Mouse (Mus musculus) intestine, postnatal 0 days (tissue): Measurements from ENCODE around the gene Fbh1. TPM values are rescaled to one million over a fixed set of nuclear protein-coding genes. Genes with fewer than 3 reads are reported as not detected.
A peak's percentile ranks its signal among the peaks of the same experiment; 100 is the strongest.

Experiments used
- ATAC-seq: fragments of 200-750 bp; cut with Nextera tagmentation; 2 replicates; pipeline ENCODE4 v1.8.0; 2017; ENCODE audit warnings: mild to moderate bottlenecking, moderate TSS enrichment, moderate library complexity
- H3K27ac ChIP-seq: fragments of 300-500 bp; sonication (generic); 2 replicates; pipeline ENCODE4 v1.5.1; 2014; ENCODE audit warnings: mild to moderate bottlenecking, low read depth, low read length, moderate library complexity
- H3K27me3 ChIP-seq: fragments of 300-500 bp; sonication (generic); replicated peaks from 2 replicates; pipeline ENCODE4 v1.6.1; 2014; ENCODE audit warnings: low read length, mixed read lengths; ENCODE audit not compliant: control insufficient read depth, insufficient read depth
- H3K36me3 ChIP-seq: fragments of 300-500 bp; sonication (generic); 2 replicates; pipeline ENCODE4 v1.6.1; 2014; ENCODE audit warnings: mild to moderate bottlenecking, moderate library complexity; ENCODE audit not compliant: control insufficient read depth, insufficient read depth
- H3K4me1 ChIP-seq: fragments of 300-500 bp; sonication (generic); replicated peaks from 2 replicates; pipeline ENCODE4 v1.6.1; 2014; ENCODE audit warnings: antibody characterized with exemption, low read length, mixed read lengths; ENCODE audit not compliant: control insufficient read depth, insufficient read depth
- H3K4me2 ChIP-seq: fragments of 300-500 bp; sonication (generic); replicated peaks from 2 replicates; pipeline ENCODE4 v1.6.1; 2014; ENCODE audit warnings: low read depth, mild to moderate bottlenecking, moderate library complexity
- H3K4me3 ChIP-seq: fragments of 300-500 bp; sonication (generic); 2 replicates; pipeline ENCODE4 v1.5.1; 2014; ENCODE audit warnings: low read depth, low read length
- H3K9ac ChIP-seq: fragments of 300-500 bp; sonication (generic); 2 replicates; pipeline ENCODE4 v1.6.1; 2014; ENCODE audit warnings: mild to moderate bottlenecking, low read depth, low read length
- H3K9me3 ChIP-seq: fragments of 300-500 bp; sonication (generic); 2 replicates; pipeline ENCODE4 v1.6.1; 2016; ENCODE audit warnings: mixed run types; ENCODE audit not compliant: control insufficient read depth
- CTCF ChIP-seq: sonication (generic); IDR thresholded peaks from 2 replicates; pipeline ENCODE4 v1.5.1; 2016; ENCODE audit warnings: low read depth, mild to moderate bottlenecking, control low read depth, antibody characterized with exemption, moderate library complexity
- WGBS: fragments of 180-500 bp; shearing (Covaris S2); extraction: QIAGEN DNeasy Blood & Tissue Kit; methylation state at CpG from one replicate; pipeline ENCODE4 v1.1.7; 2014; 5-methylcytosine and 5-hydroxymethylcytosine counted together
- polyA plus RNA-seq: library from polyadenylated mRNA; unstranded; fragments of >200 nt; fragmentation: Nextera tagmentation; extraction: Ambion mirVana; gene quantifications from 2 replicates; pipeline ENCODE4 v1.2.1, GENCODE M21; 2015

Gene Fbh1
- 56.6 and 59.0 TPM in 2 replicates for polyA plus RNA-seq

DNA sequence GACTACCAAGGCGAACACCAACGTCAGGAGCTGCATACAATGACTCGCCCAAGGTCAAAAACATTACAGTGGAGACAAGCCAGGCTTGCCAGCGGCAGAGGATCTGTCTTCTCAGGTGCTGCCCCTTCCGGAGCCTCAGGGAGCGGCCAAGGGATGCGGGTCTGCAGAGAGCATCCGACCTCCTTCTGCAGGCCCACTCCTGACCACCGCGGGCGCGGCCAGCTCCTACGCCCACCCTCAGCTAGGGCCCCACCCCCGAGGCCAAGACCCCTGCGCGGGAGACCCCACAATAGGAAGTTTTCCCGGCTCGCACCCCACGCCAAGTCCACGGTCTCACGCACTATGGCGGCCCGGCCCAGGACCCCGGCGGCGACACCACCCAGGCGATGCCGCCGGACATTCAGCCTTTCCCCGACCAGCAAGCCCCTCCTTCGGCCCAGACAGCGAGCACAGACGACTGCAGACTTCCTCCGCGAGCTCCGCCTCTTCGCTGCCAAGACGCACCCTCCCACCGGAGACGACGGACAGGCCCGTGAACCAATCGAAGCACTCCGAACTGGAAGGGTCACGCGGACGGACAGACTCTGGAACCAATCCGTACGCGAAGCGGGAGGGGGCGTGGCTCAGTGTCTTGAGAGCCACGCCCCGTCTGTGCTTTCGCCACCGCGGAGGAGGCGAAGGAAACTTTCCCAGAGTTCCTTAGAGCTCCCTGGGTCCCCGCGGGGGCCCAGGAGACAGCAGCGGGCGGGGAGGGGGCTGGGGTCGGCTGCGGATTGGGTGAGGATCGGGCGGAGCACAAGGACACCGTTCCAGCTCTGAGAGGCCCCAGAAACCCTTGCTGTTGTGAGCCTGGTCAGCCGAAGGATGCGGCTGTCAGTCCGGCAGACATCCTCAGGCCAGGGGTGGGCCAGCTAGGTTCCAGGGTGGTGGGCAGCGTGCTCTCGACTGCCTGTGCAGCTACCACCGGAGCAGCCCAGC lies at the start of gene Fbh1, which contains the start of gene Ankrd16:
Gene Fbh1, minus strand, starts transcription at position 492 of the 978 bp plus-strand sequence.
Gene Ankrd16, plus strand, starts transcription at position 786 of the 978 bp plus-strand sequence.
- WGBS: under 1% methylated on average over 68 of the region's 73 CpGs
- peak; percentile 95 for ATAC-seq

GRCm38 (mm10) chr2:11801299-11801930 lies 24.0 kb upstream of the Fbh1 start:
- Histone ChIP-seq H3K27me3 (no peaks in the 10 kb centered on the region), H3K4me2 (no peak overlapping the region), H3K9me3 (no peaks in the 10 kb centered on the region), H3K4me3 (no peak overlapping the region), H3K27ac (no peak overlapping the region), H3K36me3 (no peaks in the 10 kb centered on the region), H3K4me1 (no peaks in the 10 kb centered on the region), H3K9ac (no peak overlapping the region)
- no peak for TF ChIP-seq CTCF
- no peak for ATAC-seq
- WGBS: 89% methylated on average over 2 of the region's 2 CpGs

More for the DNA sequence above, at the start of gene Fbh1, which contains the start of gene Ankrd16:
- 0 out of 2 replicates have a peak, but pooled peaks cover 14% of the 10 kb centered on the region for H3K4me1 ChIP-seq
- peak within 1 kb of the TSS; percentile 96 for H3K4me2 ChIP-seq
- peak within 1 kb of the TSS; percentile 82 for H3K9ac ChIP-seq
- H3K27ac ChIP-seq: peak within 1 kb of the TSS; percentile 96
- H3K4me3 ChIP-seq: peak within 1 kb of the TSS; percentile 83
- TF ChIP-seq CTCF: peak; percentile 39; the same call in 1 of the 2 replicates
- H3K36me3 ChIP-seq: peaks cover 10% of the 10 kb centered on the region; the same call in 1 of the 2 replicates
- H3K9me3 ChIP-seq: no peaks in the 10 kb centered on the region
- H3K27me3 ChIP-seq: no peaks in the 10 kb centered on the region

DNA sequence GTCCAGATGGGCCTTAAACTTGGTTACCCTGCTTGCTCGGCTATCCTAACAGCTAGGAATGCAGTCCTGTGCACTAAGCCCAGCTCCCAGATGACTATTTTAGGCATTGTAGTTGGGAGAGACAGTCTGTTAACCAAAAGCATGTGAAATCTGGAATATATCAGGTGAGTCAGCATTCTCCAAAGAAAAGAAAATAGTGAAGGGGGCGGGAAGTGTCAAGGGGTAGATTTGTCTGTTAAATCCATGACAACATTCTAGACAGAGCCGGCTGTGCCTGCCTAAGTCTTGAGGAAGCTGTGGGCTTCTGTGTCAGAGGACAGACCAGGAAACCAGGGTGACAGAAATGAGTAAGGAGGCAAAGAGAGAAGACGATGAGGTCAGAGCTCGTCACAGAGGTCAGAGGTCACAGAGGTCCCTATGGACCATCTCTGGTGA lies 20.6 kb upstream of the Fbh1 start:
- no peak for ATAC-seq
- H3K9ac ChIP-seq: no peak overlapping the region

GRCm38 (mm10) chr2:11794668-11795067 lies 17.3 kb upstream of the Fbh1 start:
- no peak overlapping the region for H3K4me2 ChIP-seq
- TF ChIP-seq CTCF: no peak
- no peaks in the 10 kb centered on the region for H3K4me1 ChIP-seq
- ATAC-seq: no peak
- no peaks in the 10 kb centered on the region for H3K9me3 ChIP-seq
- no peaks in the 10 kb centered on the region for H3K27me3 ChIP-seq
- H3K27ac ChIP-seq: no peak overlapping the region
- WGBS: 73% methylated on average over 4 of the region's 4 CpGs
- H3K9ac ChIP-seq: no peak overlapping the region
- peaks cover 21% of the 10 kb centered on the region for H3K36me3 ChIP-seq
- H3K4me3 ChIP-seq: no peak overlapping the region

More for the DNA sequence above, 20.6 kb upstream of the Fbh1 start:
- Histone ChIP-seq H3K4me1 (no peaks in the 10 kb centered on the region), H3K4me2 (no peak overlapping the region), H3K27me3 (no peaks in the 10 kb centered on the region), H3K9me3 (no peaks in the 10 kb centered on the region), H3K36me3 (no peaks in the 10 kb centered on the region), H3K27ac (no peak overlapping the region), H3K4me3 (no peak overlapping the region)
- WGBS: 71% methylated on average over 5 of the region's 5 CpGs
- TF ChIP-seq CTCF: no peak

DNA sequence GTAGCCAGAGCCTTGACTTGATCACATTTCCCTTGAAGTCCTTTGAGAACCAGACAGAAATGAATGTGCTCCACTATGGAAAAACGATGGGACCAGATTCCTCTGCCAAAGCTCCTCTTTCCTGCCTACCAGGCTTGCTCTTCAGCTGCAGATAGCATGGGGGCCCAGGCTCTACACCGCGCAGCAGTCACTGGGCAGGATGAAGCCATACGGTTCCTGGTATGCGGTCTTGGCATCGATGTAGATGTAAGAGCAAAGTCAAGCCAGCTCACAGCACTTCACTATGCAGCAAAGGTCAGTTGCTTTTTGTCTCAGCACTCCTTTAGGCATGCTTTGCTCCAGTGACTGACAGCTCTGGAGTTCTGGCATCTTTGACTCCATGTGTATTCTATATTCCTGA lies 6.8 kb upstream of the Fbh1 start:
- Histone ChIP-seq H3K36me3 (peaks cover 71% of the 10 kb centered on the region), H3K4me2 (no peak overlapping the region), H3K27ac (no peak overlapping the region), H3K27me3 (no peaks in the 10 kb centered on the region), H3K4me3 (no peak overlapping the region), H3K4me1 (0 out of 2 replicates have a peak, but pooled peaks cover 9% of the 10 kb centered on the region), H3K9me3 (no peaks in the 10 kb centered on the region), H3K9ac (no peak overlapping the region)
- no peak for ATAC-seq
- WGBS: 96% methylated on average over 6 of the region's 6 CpGs
- no peak for TF ChIP-seq CTCF
